Mouse (Mus musculus): Measurements from ENCODE around the gene Pkdrej. TPM values are rescaled to one million over a fixed set of nuclear protein-coding genes. Genes with fewer than 3 reads are reported as not detected.
"Not testable (repeated sequence)": the region's sequence is repeated elsewhere in the genome, so short reads cannot be mapped to it uniquely, and the experiment has no call there.

Gene Pkdrej
- total RNA-seq, 2 experiments from 2014 or later = 0.53 to 0.62 TPM

- no peak for DNase-seq
These were observed 12.4 kb downstream of the Pkdrej start for GRCm38 (mm10) chr15:85809091-85809490.

GRCm38 (mm10) chr15:85808434-85808833 lies 13.1 kb downstream of the Pkdrej start:
- no peak for DNase-seq

- DNase-seq = no peak
These were observed 13.5 kb downstream of the Pkdrej start for GRCm38 (mm10) chr15:85808031-85808430.

- no peak for DNase-seq
These were observed 14.1 kb downstream of the Pkdrej start for GRCm38 (mm10) chr15:85807404-85807803.

- no peak for DNase-seq
These were observed 14.6 kb downstream of the Pkdrej start for GRCm38 (mm10) chr15:85806886-85807285.

GRCm38 (mm10) chr15:85802931-85803330 lies 18.6 kb downstream of the Pkdrej start:
- no peak for DNase-seq

- DNase-seq = no peak
These were observed 22.9 kb downstream of the Pkdrej start for GRCm38 (mm10) chr15:85798676-85799075.

- no peak for DNase-seq
These were observed 26.0 kb downstream of the Pkdrej start for GRCm38 (mm10) chr15:85795516-85795915.

- DNase-seq = peak in 1 of 2 experiments; percentile 30
These were observed 28.7 kb downstream of the Pkdrej start for GRCm38 (mm10) chr15:85792819-85793218.

- DNase-seq = no peak
These were observed 30.1 kb downstream of the Pkdrej start for GRCm38 (mm10) chr15:85791449-85791848.

- DNase-seq = no peak
These were observed 32.9 kb downstream of the Pkdrej start for GRCm38 (mm10) chr15:85788633-85789032.

- DNase-seq = no peak
These were observed 33.5 kb downstream of the Pkdrej start for GRCm38 (mm10) chr15:85788051-85788450.

GRCm38 (mm10) chr15:85787482-85787881 lies 34.1 kb downstream of the Pkdrej start:
- no peak for DNase-seq

- no peak for DNase-seq
These were observed 34.8 kb downstream of the Pkdrej start for GRCm38 (mm10) chr15:85786711-85787110.

- DNase-seq = no peak
These were observed 37.2 kb downstream of the Pkdrej start for GRCm38 (mm10) chr15:85784341-85784740.

GRCm38 (mm10) chr15:85783146-85783545 lies 38.4 kb downstream of the Pkdrej start:
- DNase-seq = no peak

- not testable (repeated sequence) for DNase-seq
These were observed 42.6 kb downstream of the Pkdrej start for GRCm38 (mm10) chr15:85778891-85779290.

- DNase-seq = peak; percentile 53 to 57
These were observed 44.8 kb downstream of the Pkdrej start for GRCm38 (mm10) chr15:85776771-85777170.

- no peak for DNase-seq
These were observed 45.3 kb downstream of the Pkdrej start for GRCm38 (mm10) chr15:85776241-85776640.

- DNase-seq = no peak
These were observed 46.5 kb downstream of the Pkdrej start for GRCm38 (mm10) chr15:85775001-85775400.

GRCm38 (mm10) chr15:85774419-85774818 lies 47.1 kb downstream of the Pkdrej start:
- DNase-seq = no peak

GRCm38 (mm10) chr15:85772146-85772740 lies 49.3 kb downstream of the Pkdrej start:
- no peak for DNase-seq

- no peak for DNase-seq
These were observed 50.0 kb downstream of the Pkdrej start for GRCm38 (mm10) chr15:85771306-85772121.

GRCm38 (mm10) chr15:85768991-85769390 lies 52.5 kb downstream of the Pkdrej start:
- no peak for DNase-seq
